Mouse (Mus musculus) WW6 (cell line): ENCODE results near the gene Gm10135.
"Not testable (repeated sequence)": the region's sequence is repeated elsewhere in the genome, so short reads cannot be mapped to it uniquely, and the experiment has no call there.

ENCODE experiments used
- DNase-seq: peaks from one replicate; pipeline ENCODE4 v3.0.0-alpha.2; 2013; ENCODE audit warnings: low read depth, low spot score

Gm10135 gene

GRCm38 (mm10) chr5:72965706-72966105, 8.8 kb downstream of the Gm10135 start:
- DNase-seq: no peak

- no peak for DNase-seq
Observed at GRCm38 (mm10) chr5:72960096-72960495, 14.4 kb downstream of the Gm10135 start.

- no peak for DNase-seq
Observed at GRCm38 (mm10) chr5:72957281-72957680, 17.2 kb downstream of the Gm10135 start.

GRCm38 (mm10) chr5:72953996-72954604, 20.4 kb downstream of the Gm10135 start:
- DNase-seq: no peak

- no peak for DNase-seq
Observed at GRCm38 (mm10) chr5:72950252-72950651, 24.2 kb downstream of the Gm10135 start.

- no peak for DNase-seq
Observed at GRCm38 (mm10) chr5:72948136-72948535, 26.4 kb downstream of the Gm10135 start.

- DNase-seq: no peak
Observed at GRCm38 (mm10) chr5:72940906-72941432, 33.5 kb downstream of the Gm10135 start.

GRCm38 (mm10) chr5:72939311-72939710, 35.2 kb downstream of the Gm10135 start:
- DNase-seq: no peak

- not testable (repeated sequence) for DNase-seq
Observed at GRCm38 (mm10) chr5:72938421-72938820, 36.1 kb downstream of the Gm10135 start.

GRCm38 (mm10) chr5:72933026-72933675, 41.4 kb downstream of the Gm10135 start:
- no peak for DNase-seq

- no peak for DNase-seq
Observed at GRCm38 (mm10) chr5:72927074-72927473, 47.4 kb downstream of the Gm10135 start.

GRCm38 (mm10) chr5:72922796-72923195, 51.7 kb downstream of the Gm10135 start:
- DNase-seq: no peak

GRCm38 (mm10) chr5:72921171-72921570, 53.3 kb downstream of the Gm10135 start:
- DNase-seq: no peak

- DNase-seq: no peak
Observed at GRCm38 (mm10) chr5:72920416-72920815, 54.1 kb downstream of the Gm10135 start.

- DNase-seq: no peak
Observed at GRCm38 (mm10) chr5:72916851-72917250, 57.7 kb downstream of the Gm10135 start.

GRCm38 (mm10) chr5:72916048-72916447, 58.5 kb downstream of the Gm10135 start:
- DNase-seq: no peak
